ENCODE assay signal across 21 mouse cellular contexts in genomic region chr19:14610542-14611317, GRCm38 (mm10). TPM values are rescaled to one million over a fixed set of nuclear protein-coding genes. Genes with fewer than 3 reads are reported as not detected.
DNase-seq lines count a peak whose midpoint lies in the region; ATAC-seq and TF ChIP-seq lines count a peak whose summit lies in the region.
"Had no signal": no experiment of that assay in that cellular context is flagged by ENCODE, and none has a peak within 500 bp of the region (broad histone marks: within the 10 kb centered on the region; RNA-seq: fewer than 3 reads in every experiment).

No protein-coding gene starts in this region.

- no peak for ATAC-seq in lung, embryonic 14.5 days (ENCODE audit: insufficient read depth)
- ATAC-seq: CD4-positive, CD25-positive, alpha-beta regulatory T cell, adult 4 months; forebrain, embryonic 16.5 days had no signal

- no peak for TF ChIP-seq POLR2A in lung, adult 2 months (IDR thresholded peaks at IDR 0.05; ENCODE audit: borderline replicate concordance, extremely low read depth, low read depth, low read length)

- no peaks in the 10 kb centered on the region for H3K4me1 ChIP-seq in lung, embryonic 14.5 days (ENCODE audit: insufficient read depth)
- H3K4me1 ChIP-seq in lung, adult 2 months (ENCODE audit: control insufficient read depth, insufficient read depth, low read length) = peaks cover 5% of the 10 kb centered on the region
- H3K4me1 ChIP-seq in forebrain, embryonic 10.5 days = no peaks in the 10 kb centered on the region
- H3K4me1 ChIP-seq: forebrain, embryonic 12.5 days; heart, embryonic 12.5 days had no signal

- peak; percentile 60 for DNase-seq in heart, adult 11 months
- no peak for DNase-seq in heart, postnatal 14 days
- DNase-seq in lung, embryonic 14.5 days = peak; percentile 35
- no peak for DNase-seq in lung, adult 2 months
- peak; percentile 38 for DNase-seq in lung, postnatal 10 days
- DNase-seq in forebrain, embryonic 10.5 days (ENCODE audit: extremely low spot score, low spot score) = no peak
- no peak for DNase-seq in kidney, postnatal 4 days
- DNase-seq: adrenal gland, adult 8-10 months; adrenal gland, postnatal 36 days; B cell, adult 2 months; cerebellum, adult 2 months; cerebellum, postnatal 10 days; gastrocnemius, postnatal 14 days; heart, postnatal 36 days had no signal

- H3K9ac ChIP-seq in lung, embryonic 14.5 days = no peak overlapping the region
- H3K9ac ChIP-seq: embryonic facial prominence, embryonic 12.5 days; forebrain, embryonic 12.5 days; heart, embryonic 12.5 days; hindbrain, embryonic 12.5 days had no signal

- intact Hi-C loops in heart, postnatal 14 days (cut with DNase I) = no loop called here

- no peak for TF ChIP-seq CTCF in lung, embryonic 14.5 days (IDR thresholded peaks at IDR 0.05; ENCODE audit: low read depth)
- TF ChIP-seq CTCF in lung, adult 2 months (IDR thresholded peaks at IDR 0.05; ENCODE audit: insufficient read depth, low read length) = no peak

- WGBS in lung, embryonic 14.5 days = 40% methylated on average over 8 of the region's 8 CpGs
- 43% methylated on average over 8 of the region's 8 CpGs for WGBS in lung, adult 2 months
- 70% methylated on average over 8 of the region's 8 CpGs for WGBS in forebrain, embryonic 10.5 days

- H3K27me3 ChIP-seq in lung, embryonic 14.5 days (ENCODE audit: insufficient read depth, low read length) = no peaks in the 10 kb centered on the region
- peaks cover 8% of the 10 kb centered on the region for H3K27me3 ChIP-seq in forebrain, embryonic 10.5 days (ENCODE audit: poor library complexity, severe bottlenecking)
- H3K27me3 ChIP-seq: forebrain, embryonic 12.5 days; heart, embryonic 12.5 days had no signal

- H3K4me3 ChIP-seq in lung, embryonic 14.5 days (ENCODE audit: low read depth, low read length) = no peak overlapping the region
- no peak overlapping the region for H3K4me3 ChIP-seq in lung, adult 2 months (replicated peaks; ENCODE audit: extremely low read depth, low read depth, low read length)
- H3K4me3 ChIP-seq in forebrain, embryonic 10.5 days = no peak overlapping the region
- H3K4me3 ChIP-seq: embryonic facial prominence, embryonic 12.5 days; forebrain, embryonic 12.5 days; heart, embryonic 12.5 days; hindbrain, embryonic 12.5 days had no signal

- no peaks in the 10 kb centered on the region for H3K36me3 ChIP-seq in lung, embryonic 14.5 days (ENCODE audit: insufficient read depth)
- no peaks in the 10 kb centered on the region for H3K36me3 ChIP-seq in forebrain, embryonic 10.5 days (replicated peaks)
- H3K36me3 ChIP-seq: embryonic facial prominence, embryonic 12.5 days; forebrain, embryonic 12.5 days; G1E; heart, embryonic 12.5 days; hindbrain, embryonic 12.5 days had no signal

- no peaks in the 10 kb centered on the region for H3K9me3 ChIP-seq in lung, embryonic 14.5 days (ENCODE audit: low read depth, low read length)
- H3K9me3 ChIP-seq in forebrain, embryonic 10.5 days = no peaks in the 10 kb centered on the region
- H3K9me3 ChIP-seq: embryonic facial prominence, embryonic 12.5 days; forebrain, embryonic 12.5 days; G1E; heart, embryonic 12.5 days; hindbrain, embryonic 12.5 days had no signal

- no peak overlapping the region for H3K27ac ChIP-seq in lung, embryonic 14.5 days (ENCODE audit: low read depth)
- no peak overlapping the region for H3K27ac ChIP-seq in forebrain, embryonic 10.5 days
- H3K27ac ChIP-seq: embryonic facial prominence, embryonic 12.5 days; forebrain, embryonic 12.5 days; hindbrain, embryonic 12.5 days had no signal

- no peak overlapping the region for H3K4me2 ChIP-seq in lung, embryonic 14.5 days
- H3K4me2 ChIP-seq: embryonic facial prominence, embryonic 12.5 days; forebrain, embryonic 12.5 days; heart, embryonic 12.5 days; hindbrain, embryonic 12.5 days had no signal

RNA-seq across cellular contexts. Expression of gene Tle4, which starts 12.9 kb away (rescaled TPM):
- 10 to 100 TPM in 1 of 2 experiments, 1 to 10 TPM in 1; 9.8 to 11.8 TPM for total RNA-seq in heart, postnatal 14 days (2021)
- 16.1 and 16.9 TPM in 2 replicates for polyA plus RNA-seq in lung, embryonic 14.5 days (2014; fragmentation: Nextera tagmentation; extraction: Ambion mirVana)
- polyA plus RNA-seq in lung, adult 2 months (2012; rRNA removed) = 13.2 and 16.0 TPM in 2 replicates
- polyA plus RNA-seq in forebrain, embryonic 10.5 days (2016; fragmentation: Nextera tagmentation; extraction: Ambion mirVana) = 24.1 and 24.5 TPM in 2 replicates

Comparison
In these comparisons a context has a peak if more than half of its experiments do, and no peak if none do; other contexts are left out.
1. DNase-seq: peak in heart, adult 11 months (single experiment), lung, embryonic 14.5 days (single experiment) and lung, postnatal 10 days (single experiment); none in heart, postnatal 14 days (0 of 2), lung, adult 2 months (single experiment), forebrain, embryonic 10.5 days (single experiment) and kidney, postnatal 4 days (0 of 2).